Mouse (Mus musculus) liver, adult 2 months (tissue): ENCODE data around the gene Ap3d1.

Source experiments
- CTCF ChIP-seq: fragments of 200-500 bp; IDR thresholded peaks from 2 replicates; pipeline ENCODE4 v1.5.1; 2011; ENCODE audit warnings: low read depth, low read length, control low read depth
- POLR2A ChIP-seq: fragments of 200-500 bp; IDR thresholded peaks from 2 replicates; pipeline ENCODE4 v1.6.1; 2011; ENCODE audit warnings: low read length, control low read depth; ENCODE audit not compliant: insufficient read depth; ENCODE audit errors: extremely low read depth

- TF ChIP-seq CTCF, result no peak
- TF ChIP-seq POLR2A, result no peak
These were observed 31.8 kb upstream of the Ap3d1 start for GRCm38 (mm10) chr10:80773816-80774215.
